Mouse (Mus musculus): Measurements from ENCODE around the gene Rnf183. TPM values are rescaled to one million over a fixed set of nuclear protein-coding genes. Genes with fewer than 3 reads are reported as not detected.

Gene Rnf183
- polyA plus RNA-seq, 1 experiment from 2014 or later: not detected

DNA sequence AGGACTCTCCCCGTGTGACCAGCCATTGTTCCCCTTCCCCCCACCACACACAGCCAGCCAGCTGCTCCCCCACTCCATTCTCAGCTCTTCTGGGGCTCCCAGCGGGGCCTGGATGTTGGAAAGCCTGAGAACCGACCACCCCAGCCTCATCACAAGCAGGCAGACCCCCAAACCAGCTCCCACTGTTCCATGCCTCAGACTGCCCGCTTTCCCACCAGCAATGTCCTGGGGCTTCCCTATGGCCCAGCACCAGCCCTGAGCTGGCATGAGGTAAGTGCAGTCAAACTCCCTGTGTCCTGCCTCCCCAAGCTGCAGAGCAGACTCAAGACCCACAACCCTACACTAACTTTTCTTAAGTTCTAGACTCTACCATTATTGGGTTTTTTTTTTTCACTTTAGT, 28.9 kb downstream of the Rnf183 start:
- Histone ChIP-seq H3K27ac (no peak overlapping the region), H3K4me2 (no peak overlapping the region), H3K4me1 (replicated peaks) (peaks cover 36% of the 10 kb centered on the region), H3K9me3 (replicated peaks) (no peaks in the 10 kb centered on the region), H3K4me3 (no peak overlapping the region), H3K9ac (no peak overlapping the region), H3K27me3 (no peaks in the 10 kb centered on the region), H3K36me3 (peaks cover 18% of the 10 kb centered on the region)
- ATAC-seq (replicated peaks; ENCODE audit: insufficient number of reproducible peaks, insufficient read depth, low FRiP score, low read depth): no peak
- 85% methylated on average over 4 of the region's 4 CpGs for WGBS

DNA sequence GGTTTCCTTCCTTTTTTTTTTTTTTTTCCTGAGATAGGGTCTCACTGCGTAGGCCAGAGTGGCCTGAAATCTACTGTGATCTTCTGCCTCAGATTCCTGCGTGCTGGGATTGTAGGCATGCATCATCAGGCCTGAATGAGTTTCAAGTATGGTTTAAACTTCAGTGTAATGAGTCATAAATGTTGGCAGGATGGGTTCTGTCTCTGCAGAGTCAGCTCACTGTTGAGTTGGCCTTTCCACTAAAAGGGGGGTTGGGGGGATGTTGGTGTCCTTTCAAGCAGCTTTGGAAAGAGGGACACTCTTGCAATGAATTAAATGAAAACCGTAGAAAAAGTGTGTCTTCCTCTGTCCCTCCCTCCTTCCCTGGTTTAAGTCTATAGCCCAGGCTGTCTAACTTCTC, 36.1 kb downstream of the Rnf183 start:
- Histone ChIP-seq H3K4me1 (replicated peaks) (no peaks in the 10 kb centered on the region), H3K27me3 (no peaks in the 10 kb centered on the region), H3K36me3 (peaks cover 75% of the 10 kb centered on the region), H3K9me3 (replicated peaks) (no peaks in the 10 kb centered on the region), H3K4me3 (no peak overlapping the region), H3K9ac (no peak overlapping the region), H3K4me2 (no peak overlapping the region), H3K27ac (no peak overlapping the region)
- ATAC-seq (replicated peaks; ENCODE audit: insufficient number of reproducible peaks, insufficient read depth, low FRiP score, low read depth): no peak
- 92% methylated on average over 3 of the region's 3 CpGs for WGBS

DNA sequence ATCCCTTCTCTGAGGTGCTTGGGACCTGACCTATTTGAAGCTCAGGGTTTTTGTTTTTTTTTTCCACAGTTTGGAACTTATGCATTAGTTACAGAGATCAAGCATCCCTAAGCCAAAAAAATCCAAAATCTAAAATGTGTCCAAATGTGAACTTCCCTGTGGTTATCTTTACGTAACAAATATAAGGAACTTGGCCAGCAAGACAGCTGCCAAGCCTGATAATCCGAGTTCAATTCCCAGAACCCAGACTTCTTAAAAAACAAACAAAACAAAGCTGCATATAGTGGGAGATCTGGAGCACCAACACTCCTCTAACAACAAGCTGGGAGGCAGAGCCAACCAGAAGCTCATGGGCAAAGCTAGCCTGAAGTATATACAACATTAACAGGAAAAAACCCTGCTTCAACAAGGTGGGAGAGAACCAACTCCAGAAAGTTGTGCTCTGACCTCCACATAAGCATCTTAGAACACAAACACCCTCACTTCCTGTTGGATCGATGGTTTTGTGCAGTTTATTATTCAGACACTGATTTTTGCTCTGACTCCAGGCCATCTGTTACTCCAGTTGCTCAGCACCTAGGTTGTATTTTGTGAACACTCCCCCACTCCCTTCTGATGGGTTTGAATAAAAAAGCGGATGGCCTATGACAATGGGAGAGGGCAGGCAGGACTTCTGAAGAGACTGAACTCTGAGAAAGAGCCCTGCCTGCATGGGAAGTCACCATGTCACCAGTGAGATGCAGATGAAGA, 37.3 kb downstream of the Rnf183 start:
- no peaks in the 10 kb centered on the region for H3K4me1 ChIP-seq (replicated peaks)
- WGBS: 70% methylated on average over 4 of the region's 4 CpGs
- H3K4me3 ChIP-seq: no peak overlapping the region
- H3K4me2 ChIP-seq: no peak overlapping the region
- H3K27me3 ChIP-seq: no peaks in the 10 kb centered on the region
- no peaks in the 10 kb centered on the region for H3K9me3 ChIP-seq (replicated peaks)
- H3K27ac ChIP-seq: no peak overlapping the region
- H3K36me3 ChIP-seq: peaks cover 79% of the 10 kb centered on the region
- no peak for ATAC-seq (replicated peaks; ENCODE audit: insufficient number of reproducible peaks, insufficient read depth, low FRiP score, low read depth)
- no peak overlapping the region for H3K9ac ChIP-seq

DNA sequence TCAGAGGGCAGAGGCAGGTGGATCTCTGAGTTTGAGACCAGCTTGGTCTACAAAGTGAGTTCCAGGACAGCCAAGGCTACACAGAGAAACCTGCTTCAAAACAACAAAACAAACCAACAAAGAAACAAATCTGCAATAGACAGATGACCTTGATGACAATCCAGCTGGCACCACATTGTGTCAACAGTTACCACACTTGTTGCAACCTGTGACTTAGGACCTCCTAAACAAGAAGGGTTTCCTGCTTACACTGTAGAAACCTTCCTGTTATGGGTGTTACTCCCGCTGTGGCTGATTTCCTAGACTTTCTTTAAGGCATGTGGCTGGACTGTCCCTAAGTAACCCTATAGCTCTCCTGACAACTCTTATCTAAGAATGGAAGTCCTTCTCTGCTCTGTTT, 39.2 kb downstream of the Rnf183 start:
- Histone ChIP-seq H3K27me3 (no peaks in the 10 kb centered on the region), H3K27ac (no peak overlapping the region), H3K9me3 (replicated peaks) (no peaks in the 10 kb centered on the region), H3K36me3 (peaks cover 65% of the 10 kb centered on the region), H3K4me2 (no peak overlapping the region), H3K4me3 (no peak overlapping the region), H3K4me1 (replicated peaks) (no peaks in the 10 kb centered on the region), H3K9ac (no peak overlapping the region)
- no peak for ATAC-seq (replicated peaks; ENCODE audit: insufficient number of reproducible peaks, insufficient read depth, low FRiP score, low read depth)
- WGBS: 82% methylated on average over 1 of the region's 1 CpGs

DNA sequence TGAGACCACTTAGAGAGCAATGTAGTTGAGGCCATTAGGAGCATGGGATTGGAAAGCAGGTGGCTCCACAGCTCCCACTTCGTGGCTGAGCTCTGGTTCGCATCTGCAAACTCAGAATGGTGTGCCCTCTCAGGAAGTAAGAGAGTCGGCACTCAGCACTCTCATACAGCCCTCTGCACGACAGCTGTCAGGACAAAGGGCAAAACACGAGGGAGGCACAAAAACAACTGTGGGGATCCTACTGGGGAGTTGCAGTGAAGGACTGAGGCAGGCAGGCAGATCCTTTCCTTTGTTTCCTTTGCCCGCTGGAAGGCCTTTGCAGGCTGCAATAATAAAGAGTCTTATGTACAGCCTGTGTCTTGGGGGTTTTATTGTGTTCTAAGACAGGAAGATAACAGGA, 41.6 kb downstream of the Rnf183 start:
- Histone ChIP-seq H3K27ac (no peak overlapping the region), H3K36me3 (peaks cover 55% of the 10 kb centered on the region), H3K4me1 (replicated peaks) (no peaks in the 10 kb centered on the region), H3K9me3 (replicated peaks) (no peaks in the 10 kb centered on the region), H3K9ac (no peak overlapping the region), H3K4me2 (no peak overlapping the region), H3K4me3 (no peak overlapping the region), H3K27me3 (no peaks in the 10 kb centered on the region)
- no peak for ATAC-seq (replicated peaks; ENCODE audit: insufficient number of reproducible peaks, insufficient read depth, low FRiP score, low read depth)
- WGBS: 64% methylated on average over 6 of the region's 6 CpGs

DNA sequence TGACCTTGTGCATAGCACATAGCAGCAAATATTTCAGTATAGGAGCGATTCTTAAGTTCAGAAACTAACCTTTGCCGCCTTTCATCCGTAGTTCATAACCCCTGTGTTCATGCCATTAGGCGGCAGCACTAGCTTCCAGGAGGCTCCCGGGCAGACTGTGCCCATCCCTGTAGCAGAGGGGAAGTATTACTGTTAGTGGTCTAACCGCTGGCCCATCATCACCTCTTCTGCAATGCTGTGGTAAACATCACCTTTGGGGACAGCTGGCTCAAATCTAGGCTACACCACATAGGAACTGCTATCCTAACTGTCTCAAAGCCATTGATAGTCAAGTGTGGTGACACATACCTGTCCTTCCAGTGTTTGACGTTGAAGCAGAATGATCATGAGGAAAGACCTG, 43.2 kb downstream of the Rnf183 start:
- Histone ChIP-seq H3K36me3 (peaks cover 53% of the 10 kb centered on the region), H3K27ac (no peak overlapping the region), H3K9me3 (replicated peaks) (no peaks in the 10 kb centered on the region), H3K4me1 (replicated peaks) (no peaks in the 10 kb centered on the region), H3K4me2 (no peak overlapping the region), H3K27me3 (no peaks in the 10 kb centered on the region), H3K4me3 (no peak overlapping the region), H3K9ac (no peak overlapping the region)
- 80% methylated on average over 7 of the region's 7 CpGs for WGBS
- no peak for ATAC-seq (replicated peaks; ENCODE audit: insufficient number of reproducible peaks, insufficient read depth, low FRiP score, low read depth)

GRCm38 (mm10) chr4:62389592-62390512, 45.2 kb downstream of the Rnf183 start:
- no peak for ATAC-seq (replicated peaks; ENCODE audit: insufficient number of reproducible peaks, insufficient read depth, low FRiP score, low read depth)
- Histone ChIP-seq H3K4me2 (no peak overlapping the region), H3K4me1 (replicated peaks) (no peaks in the 10 kb centered on the region), H3K27ac (no peak overlapping the region), H3K9me3 (replicated peaks) (no peaks in the 10 kb centered on the region), H3K4me3 (no peak overlapping the region), H3K27me3 (no peaks in the 10 kb centered on the region), H3K36me3 (peaks cover 35% of the 10 kb centered on the region), H3K9ac (no peak overlapping the region)
- 79% methylated on average over 5 of the region's 5 CpGs for WGBS

DNA sequence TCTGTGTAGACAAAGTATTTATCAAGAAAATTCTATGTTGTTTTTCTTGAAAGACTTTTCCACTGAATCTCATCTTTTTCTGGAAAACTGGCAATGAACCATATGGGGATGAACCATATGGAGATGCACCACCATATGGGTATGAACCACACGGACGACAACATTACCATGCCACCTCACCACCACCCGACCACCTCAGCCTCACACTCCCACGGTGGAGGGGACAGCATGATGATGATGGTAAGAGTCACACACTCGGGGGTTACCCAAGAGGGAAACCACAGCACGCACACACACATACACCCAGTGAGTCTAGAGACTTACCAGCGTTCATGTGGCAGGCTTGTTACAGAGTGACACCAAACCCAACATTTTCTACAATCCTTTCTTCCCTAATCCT, 49.6 kb downstream of the Rnf183 start:
- Histone ChIP-seq H3K9me3 (replicated peaks) (no peaks in the 10 kb centered on the region), H3K27me3 (no peaks in the 10 kb centered on the region), H3K9ac (no peak overlapping the region), H3K4me1 (replicated peaks) (no peaks in the 10 kb centered on the region), H3K4me2 (no peak overlapping the region), H3K4me3 (no peak overlapping the region), H3K27ac (no peak overlapping the region), H3K36me3 (peaks cover 24% of the 10 kb centered on the region)
- no peak for ATAC-seq (replicated peaks; ENCODE audit: insufficient number of reproducible peaks, insufficient read depth, low FRiP score, low read depth)
- WGBS: 90% methylated on average over 7 of the region's 7 CpGs

- H3K4me1 ChIP-seq (replicated peaks): no peaks in the 10 kb centered on the region
- H3K4me3 ChIP-seq: no peak overlapping the region
- no peak overlapping the region for H3K27ac ChIP-seq
- no peaks in the 10 kb centered on the region for H3K9me3 ChIP-seq (replicated peaks)
- no peak overlapping the region for H3K4me2 ChIP-seq
- no peak overlapping the region for H3K9ac ChIP-seq
- H3K36me3 ChIP-seq: peaks cover 17% of the 10 kb centered on the region
- ATAC-seq (replicated peaks; ENCODE audit: insufficient number of reproducible peaks, insufficient read depth, low FRiP score, low read depth): no peak
- H3K27me3 ChIP-seq: no peaks in the 10 kb centered on the region
- 83% methylated on average over 1 of the region's 1 CpGs for WGBS
These were observed 50.9 kb downstream of the Rnf183 start for GRCm38 (mm10) chr4:62384159-62384558.

GRCm38 (mm10) chr4:62383752-62384151, 51.3 kb downstream of the Rnf183 start:
- no peak for ATAC-seq (replicated peaks; ENCODE audit: insufficient number of reproducible peaks, insufficient read depth, low FRiP score, low read depth)
- Histone ChIP-seq H3K4me3 (no peak overlapping the region), H3K4me1 (replicated peaks) (peaks cover under 1% of the 10 kb centered on the region; the same call in 1 of the 2 replicates), H3K36me3 (peaks cover 13% of the 10 kb centered on the region), H3K4me2 (no peak overlapping the region), H3K9me3 (replicated peaks) (no peaks in the 10 kb centered on the region), H3K27ac (no peak overlapping the region), H3K27me3 (no peaks in the 10 kb centered on the region), H3K9ac (no peak overlapping the region)
- WGBS: 69% methylated on average over 7 of the region's 7 CpGs

DNA sequence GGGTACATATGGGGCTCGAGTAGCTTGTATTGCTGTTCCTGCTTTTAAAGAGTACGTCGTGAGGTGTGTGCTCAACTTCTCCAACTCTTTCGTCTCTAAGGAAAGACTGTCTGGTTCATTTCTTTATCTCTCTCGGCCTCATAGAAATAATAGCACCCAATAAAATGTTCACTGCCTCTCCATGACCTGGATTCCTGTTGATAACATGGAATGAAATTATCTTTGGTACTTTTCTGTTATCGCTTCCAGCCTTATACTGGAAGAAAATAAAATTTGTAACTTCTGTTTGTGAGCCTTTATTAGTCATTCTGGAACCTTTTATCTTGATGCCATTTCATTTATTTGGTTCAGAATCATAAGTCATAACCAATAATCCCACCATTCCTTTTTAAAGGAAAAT, 51.8 kb downstream of the Rnf183 start:
- no peak for ATAC-seq (replicated peaks; ENCODE audit: insufficient number of reproducible peaks, insufficient read depth, low FRiP score, low read depth)
- no peaks in the 10 kb centered on the region for H3K27me3 ChIP-seq
- 85% methylated on average over 6 of the region's 6 CpGs for WGBS

More for the DNA sequence above, 51.8 kb downstream of the Rnf183 start:
- Histone ChIP-seq H3K9ac (no peak overlapping the region), H3K9me3 (replicated peaks) (no peaks in the 10 kb centered on the region), H3K36me3 (peaks cover 8% of the 10 kb centered on the region), H3K4me3 (no peak overlapping the region), H3K4me1 (replicated peaks) (peaks cover 3% of the 10 kb centered on the region; the same call in 1 of the 2 replicates), H3K27ac (no peak overlapping the region), H3K4me2 (no peak overlapping the region)
